Mouse (Mus musculus) limb, embryonic 11.5 days (tissue): ENCODE data around the gene Agbl1. TPM values are rescaled to one million over a fixed set of nuclear protein-coding genes. Genes with fewer than 3 reads are reported as not detected.

Source experiments
- ATAC-seq: fragments of 200-750 bp; cut with Nextera tagmentation; 2 replicates; pipeline ENCODE4 v1.8.0; 2017; ENCODE audit warnings: low read depth; ENCODE audit not compliant: insufficient number of reproducible peaks, low FRiP score, low TSS enrichment
- DNase-seq: peaks from one replicate; pipeline ENCODE4 v3.0.0-alpha.2; 2015; ENCODE audit warnings: low spot score
- H3K27ac ChIP-seq: fragments of 300-500 bp; sonication (generic); replicated peaks from 2 replicates; pipeline ENCODE4 v1.5.1; 2014; ENCODE audit warnings: low read depth, mild to moderate bottlenecking, low read length
- H3K27me3 ChIP-seq: fragments of 300-500 bp; sonication (generic); 2 replicates; pipeline ENCODE4 v1.6.1; 2014; ENCODE audit warnings: mild to moderate bottlenecking, low read length, mixed read lengths; ENCODE audit not compliant: control insufficient read depth, insufficient read depth
- H3K36me3 ChIP-seq: fragments of 300-500 bp; sonication (generic); 2 replicates; pipeline ENCODE4 v1.6.1; 2014; ENCODE audit warnings: mild to moderate bottlenecking, low read length, moderate library complexity, mixed read lengths; ENCODE audit not compliant: control insufficient read depth, insufficient read depth
- H3K4me1 ChIP-seq: fragments of 300-500 bp; sonication (generic); 2 replicates; pipeline ENCODE4 v1.6.1; 2014; ENCODE audit warnings: low read length, mixed read lengths; ENCODE audit not compliant: control insufficient read depth, insufficient read depth
- H3K4me2 ChIP-seq: fragments of 300-500 bp; sonication (generic); 2 replicates; pipeline ENCODE4 v1.6.1; 2014; ENCODE audit warnings: low read depth, mild to moderate bottlenecking, moderate library complexity; ENCODE audit not compliant: severe bottlenecking
- H3K4me3 ChIP-seq: fragments of 300-500 bp; sonication (generic); 2 replicates; pipeline ENCODE4 v1.5.1; 2014; ENCODE audit warnings: low read depth, low read length
- H3K9ac ChIP-seq: fragments of 300-500 bp; sonication (generic); 2 replicates; pipeline ENCODE4 v1.6.1; 2014; ENCODE audit warnings: mild to moderate bottlenecking, low read length
- H3K9me3 ChIP-seq: fragments of 300-500 bp; sonication (generic); 2 replicates; pipeline ENCODE4 v1.6.1; 2016; ENCODE audit warnings: low read length; ENCODE audit not compliant: control insufficient read depth
- WGBS: fragments of 180-500 bp; shearing (Covaris S2); extraction: QIAGEN DNeasy Blood & Tissue Kit; methylation state at CpG from one replicate; pipeline ENCODE4 v1.1.7; 2014; 5-methylcytosine and 5-hydroxymethylcytosine counted together
- polyA plus RNA-seq: library from polyadenylated mRNA; unstranded; fragments of >200 nt; fragmentation: Nextera tagmentation; extraction: Ambion mirVana; gene quantifications from 2 replicates; pipeline ENCODE4 v1.2.1, GENCODE M21; 2014

The Agbl1 gene
- polyA plus RNA-seq, 1 experiment from 2014 or later, result not detected

DNA sequence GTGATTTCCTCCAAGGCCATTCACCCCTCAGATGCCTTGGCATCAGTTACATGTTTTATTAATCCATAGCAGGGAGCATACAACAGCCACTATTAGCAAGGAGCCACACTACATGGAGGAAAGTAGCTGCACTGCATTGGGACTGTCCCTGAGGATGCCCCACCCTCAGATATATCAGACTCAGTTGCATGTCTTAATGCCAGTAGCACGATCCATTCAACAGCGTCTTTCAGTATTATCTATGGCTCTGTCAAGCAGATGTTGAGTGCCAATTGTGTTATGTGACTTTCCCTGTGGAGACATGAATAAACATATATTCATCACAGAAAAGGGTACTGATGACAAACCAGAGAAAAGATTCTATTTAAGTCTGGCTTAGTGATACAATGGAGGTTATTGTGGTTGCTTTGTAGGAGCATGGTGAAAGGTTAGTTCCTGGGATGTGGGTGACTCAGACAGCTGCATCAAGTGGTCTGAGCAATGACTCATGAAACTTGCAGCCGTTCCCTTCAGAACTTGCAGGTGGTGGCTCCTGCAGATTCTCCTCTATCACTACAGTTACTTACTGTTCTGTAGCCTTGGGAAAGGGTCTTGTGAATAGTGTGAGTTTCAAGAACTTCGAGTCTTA, 178.4 kb downstream of the Agbl1 start:
- DNase-seq, result no peak
- no peaks in the 10 kb centered on the region for H3K36me3 ChIP-seq
- no peaks in the 10 kb centered on the region for H3K4me1 ChIP-seq
- H3K4me2 ChIP-seq, result no peak overlapping the region
- H3K27ac ChIP-seq, result no peak overlapping the region
- H3K9me3 ChIP-seq, result no peaks in the 10 kb centered on the region
- H3K9ac ChIP-seq, result no peak overlapping the region
- ATAC-seq, result no peak
- H3K4me3 ChIP-seq, result no peak overlapping the region
- WGBS, result 88% methylated on average over 4 of the region's 4 CpGs
- no peaks in the 10 kb centered on the region for H3K27me3 ChIP-seq

- 88% methylated on average over 10 of the region's 10 CpGs for WGBS
- H3K9ac ChIP-seq, result no peak overlapping the region
- no peaks in the 10 kb centered on the region for H3K4me1 ChIP-seq
- no peak overlapping the region for H3K27ac ChIP-seq
- no peak overlapping the region for H3K4me3 ChIP-seq
- H3K27me3 ChIP-seq, result no peaks in the 10 kb centered on the region
- H3K4me2 ChIP-seq, result no peak overlapping the region
- H3K36me3 ChIP-seq, result no peaks in the 10 kb centered on the region
- no peaks in the 10 kb centered on the region for H3K9me3 ChIP-seq
- ATAC-seq (no peak), DNase-seq (no peak)
Measured at GRCm38 (mm10) chr7:76409020-76409419, 179.3 kb downstream of the Agbl1 start.

DNA sequence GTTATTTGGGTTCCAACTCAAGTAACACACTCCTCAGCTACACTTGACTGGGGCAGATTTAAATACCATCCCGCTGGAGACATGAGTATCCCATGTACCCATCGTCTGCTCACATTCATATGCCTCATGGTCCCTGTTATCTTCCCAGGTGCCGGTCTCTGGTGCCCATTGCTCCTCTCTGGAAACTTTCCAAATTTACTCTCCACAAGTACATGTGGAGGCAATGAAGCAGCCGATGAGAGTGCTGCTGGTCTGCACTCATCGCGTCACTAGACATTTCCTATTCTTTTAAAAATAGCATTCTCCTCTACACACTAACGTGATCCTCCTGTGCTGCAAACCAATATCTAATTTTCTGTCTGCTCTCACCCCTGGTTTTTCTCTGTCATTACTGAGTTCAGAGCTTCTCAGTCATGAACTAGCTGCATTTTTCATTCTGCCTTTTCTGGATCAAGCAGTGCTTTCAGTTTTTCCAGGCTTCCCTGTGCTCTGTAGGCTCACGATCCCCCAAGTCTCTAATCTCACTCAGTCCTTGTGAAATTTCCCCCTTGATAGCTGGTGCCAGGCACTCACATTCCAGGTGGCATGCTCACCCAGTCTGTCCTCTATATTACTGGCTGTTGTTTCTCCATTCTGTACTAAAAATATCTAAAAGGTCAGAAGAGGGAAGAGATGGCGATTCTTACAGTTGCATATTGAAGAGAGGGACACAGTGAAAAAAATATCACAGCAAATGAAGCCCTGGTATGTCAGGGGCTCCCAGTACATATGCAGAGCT, 180.9 kb downstream of the Agbl1 start:
- Histone ChIP-seq H3K27ac (no peak overlapping the region), H3K9me3 (no peaks in the 10 kb centered on the region), H3K27me3 (no peaks in the 10 kb centered on the region), H3K4me2 (no peak overlapping the region), H3K36me3 (no peaks in the 10 kb centered on the region), H3K4me1 (no peaks in the 10 kb centered on the region), H3K4me3 (no peak overlapping the region), H3K9ac (no peak overlapping the region)
- no peak for ATAC-seq
- WGBS, result 89% methylated on average over 9 of the region's 9 CpGs
- no peak for DNase-seq

GRCm38 (mm10) chr7:76411933-76412587, 182.4 kb downstream of the Agbl1 start:
- Histone ChIP-seq H3K36me3 (no peaks in the 10 kb centered on the region), H3K27ac (no peak overlapping the region), H3K9me3 (no peaks in the 10 kb centered on the region), H3K4me2 (no peak overlapping the region), H3K4me1 (no peaks in the 10 kb centered on the region), H3K4me3 (no peak overlapping the region), H3K27me3 (no peaks in the 10 kb centered on the region), H3K9ac (no peak overlapping the region)
- DNase-seq (no peak), ATAC-seq (no peak)
- 67% methylated on average over 4 of the region's 4 CpGs for WGBS

DNA sequence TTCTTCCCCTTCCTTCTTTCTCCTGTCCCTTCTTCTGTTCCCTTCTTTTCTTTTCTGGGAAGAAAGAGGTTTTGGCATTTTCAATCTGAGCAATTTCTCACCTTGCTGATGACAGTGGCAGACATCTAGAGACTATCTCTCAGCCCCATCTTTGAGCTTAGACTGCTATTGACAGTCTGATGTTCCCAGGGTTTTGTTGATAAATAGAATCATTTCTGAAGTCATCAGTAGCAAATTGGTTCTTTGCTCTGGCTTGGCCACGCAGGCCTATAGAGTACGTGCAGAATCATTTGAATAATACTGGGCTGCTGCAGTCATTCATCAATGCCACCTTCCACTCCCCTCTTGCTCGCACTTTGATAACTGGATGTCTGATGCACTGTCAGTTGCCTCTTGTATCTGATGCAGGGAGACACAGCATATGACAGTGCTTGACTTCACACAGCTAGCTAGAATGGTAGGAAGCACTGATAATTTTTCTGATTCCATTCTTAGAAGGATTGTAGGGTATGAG, 186.5 kb downstream of the Agbl1 start:
- H3K27ac ChIP-seq, result no peak overlapping the region
- no peak for ATAC-seq
- H3K4me1 ChIP-seq, result no peaks in the 10 kb centered on the region
- no peak overlapping the region for H3K9ac ChIP-seq
- no peaks in the 10 kb centered on the region for H3K36me3 ChIP-seq
- DNase-seq, result no peak
- no peak overlapping the region for H3K4me2 ChIP-seq
- no peaks in the 10 kb centered on the region for H3K27me3 ChIP-seq
- H3K4me3 ChIP-seq, result no peak overlapping the region
- WGBS, result 70% methylated on average over 3 of the region's 3 CpGs
- no peaks in the 10 kb centered on the region for H3K9me3 ChIP-seq

- Histone ChIP-seq H3K27me3 (no peaks in the 10 kb centered on the region), H3K4me3 (no peak overlapping the region), H3K9me3 (no peaks in the 10 kb centered on the region), H3K4me2 (no peak overlapping the region), H3K9ac (no peak overlapping the region), H3K36me3 (no peaks in the 10 kb centered on the region), H3K27ac (no peak overlapping the region), H3K4me1 (no peaks in the 10 kb centered on the region)
- no peak for DNase-seq
- ATAC-seq, result no peak
Measured at GRCm38 (mm10) chr7:76438581-76438980, 208.9 kb downstream of the Agbl1 start.

DNA sequence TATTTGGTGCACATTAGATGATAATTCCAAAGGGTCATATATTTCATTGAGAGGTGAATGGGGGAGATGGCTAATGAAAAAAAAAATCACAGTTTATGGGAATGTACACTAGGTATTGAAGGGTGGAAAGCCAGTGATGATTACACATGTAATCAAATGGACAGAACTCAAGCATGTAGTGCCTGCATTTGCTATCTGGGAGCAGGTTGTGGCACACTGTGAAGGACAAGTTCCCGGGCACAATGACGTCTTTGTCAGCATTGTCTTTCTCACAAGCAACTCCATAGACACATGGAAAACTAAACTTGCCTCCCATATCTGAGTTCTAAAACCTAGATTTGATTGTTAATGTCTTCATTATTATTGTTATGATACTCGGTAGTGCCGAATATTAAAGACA, 209.3 kb downstream of the Agbl1 start:
- no peaks in the 10 kb centered on the region for H3K9me3 ChIP-seq
- DNase-seq (no peak), ATAC-seq (no peak)
- no peak overlapping the region for H3K27ac ChIP-seq
- no peaks in the 10 kb centered on the region for H3K27me3 ChIP-seq
- WGBS, result 75% methylated on average over 4 of the region's 4 CpGs
- no peak overlapping the region for H3K9ac ChIP-seq
- no peak overlapping the region for H3K4me2 ChIP-seq
- H3K4me1 ChIP-seq, result no peaks in the 10 kb centered on the region
- H3K4me3 ChIP-seq, result no peak overlapping the region
- H3K36me3 ChIP-seq, result no peaks in the 10 kb centered on the region

DNA sequence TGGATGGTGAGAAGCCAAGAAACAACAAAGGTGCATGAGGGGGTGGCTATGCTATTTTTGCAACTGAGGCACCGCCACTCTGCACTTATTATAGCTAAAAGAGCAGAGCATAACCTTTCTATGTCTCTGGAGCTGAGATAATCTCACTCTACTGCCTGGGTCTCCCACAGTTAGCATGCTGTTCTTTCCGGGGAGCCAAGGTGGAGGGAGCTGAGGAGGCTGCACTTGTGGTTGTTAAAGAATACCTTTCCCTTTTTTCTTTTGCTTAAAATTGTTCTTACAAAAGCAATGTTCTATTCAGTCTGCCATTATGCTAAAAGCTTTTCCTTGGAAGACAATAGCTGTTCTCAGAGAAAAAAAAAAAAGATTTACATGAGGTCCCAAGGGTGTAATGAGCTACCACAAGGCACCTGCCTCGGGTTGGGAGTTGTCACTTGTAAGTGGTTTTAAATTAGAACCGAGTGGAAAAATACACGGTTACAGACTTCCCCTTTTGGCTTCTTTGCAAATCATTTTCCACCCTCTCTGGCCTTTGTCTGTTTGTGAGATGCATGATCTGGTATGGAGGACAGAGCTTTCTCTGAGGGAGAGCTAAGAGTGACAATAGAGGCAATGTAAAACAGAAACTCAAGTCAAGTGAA, 232.8 kb downstream of the Agbl1 start:
- H3K27me3 ChIP-seq, result no peaks in the 10 kb centered on the region
- 73% methylated on average over 5 of the region's 5 CpGs for WGBS
- H3K4me1 ChIP-seq, result no peaks in the 10 kb centered on the region
- DNase-seq, result no peak
- no peaks in the 10 kb centered on the region for H3K9me3 ChIP-seq
- no peak overlapping the region for H3K4me3 ChIP-seq
- ATAC-seq, result no peak
- H3K27ac ChIP-seq, result no peak overlapping the region
- H3K9ac ChIP-seq, result no peak overlapping the region
- H3K4me2 ChIP-seq, result no peak overlapping the region
- no peaks in the 10 kb centered on the region for H3K36me3 ChIP-seq
